Mouse (Mus musculus): Measurements from ENCODE around the gene Ddx27.

The Ddx27 gene

DNA sequence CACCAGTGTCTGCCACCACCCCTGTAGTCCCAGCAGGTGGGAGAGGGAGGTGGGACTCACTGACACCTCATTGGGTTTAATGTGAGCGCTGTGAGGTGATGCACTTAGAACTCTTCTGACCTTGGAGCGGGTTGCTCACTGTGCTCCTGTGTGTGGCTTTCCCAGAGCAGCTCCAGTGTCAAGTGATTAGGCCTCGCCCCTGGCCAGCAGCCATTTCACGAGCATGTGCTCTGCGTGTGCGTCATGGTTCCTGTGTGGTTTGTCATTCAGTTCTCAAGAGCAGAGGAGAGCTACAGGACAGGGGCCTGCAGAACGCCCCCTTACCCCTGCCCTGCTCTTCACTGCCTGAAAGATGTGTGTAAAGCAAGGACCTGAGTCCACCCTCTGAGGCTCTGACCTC is 13.6 kb downstream of the Ddx27 start:
- DNase-seq (ENCODE audit: low spot score in 2 of 2) = peak in 1 of 2 experiments; percentile 18

DNA sequence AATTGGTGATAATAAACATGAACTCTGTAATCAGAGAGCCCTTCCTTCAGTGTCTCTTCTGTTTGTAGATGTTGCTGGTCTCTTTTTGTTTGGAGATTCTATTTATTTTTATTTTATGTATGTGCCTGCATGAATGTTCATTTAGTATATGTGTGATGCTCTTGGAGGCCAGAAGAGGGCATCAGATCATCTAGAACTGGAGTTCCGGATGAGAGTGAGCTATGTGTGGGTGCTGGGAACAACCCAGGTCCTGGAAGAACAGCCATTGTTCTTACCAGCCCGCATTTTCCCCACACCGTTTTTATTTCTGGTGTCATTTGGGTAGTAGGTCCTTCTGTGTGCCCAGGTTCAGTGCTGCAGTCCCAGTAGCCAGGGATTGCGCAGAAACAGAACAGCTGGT is 15.5 kb downstream of the Ddx27 start:
- DNase-seq (ENCODE audit: low spot score in 2 of 2) = no peak

DNA sequence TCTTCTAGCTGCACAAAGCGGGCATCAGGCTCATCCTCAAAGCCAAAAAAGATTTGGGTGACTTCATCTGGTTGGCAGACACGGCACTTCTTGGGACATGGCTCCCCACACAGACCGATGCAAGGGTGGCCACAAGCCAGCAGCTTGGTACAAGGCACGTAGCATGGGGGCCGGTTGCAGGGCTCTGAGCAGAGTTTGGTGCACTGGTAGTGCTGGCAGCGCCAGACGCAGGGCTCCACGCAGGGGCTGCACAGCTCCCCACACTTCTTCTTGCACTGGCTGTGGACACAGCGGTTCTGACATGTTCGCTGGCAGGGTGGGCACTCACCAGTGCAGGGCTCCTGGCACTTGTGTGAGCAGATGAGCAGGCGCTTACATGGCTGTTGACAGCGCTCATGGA is 22.7 kb downstream of the Ddx27 start:
- no peak for DNase-seq (ENCODE audit: low spot score in 2 of 2)

DNA sequence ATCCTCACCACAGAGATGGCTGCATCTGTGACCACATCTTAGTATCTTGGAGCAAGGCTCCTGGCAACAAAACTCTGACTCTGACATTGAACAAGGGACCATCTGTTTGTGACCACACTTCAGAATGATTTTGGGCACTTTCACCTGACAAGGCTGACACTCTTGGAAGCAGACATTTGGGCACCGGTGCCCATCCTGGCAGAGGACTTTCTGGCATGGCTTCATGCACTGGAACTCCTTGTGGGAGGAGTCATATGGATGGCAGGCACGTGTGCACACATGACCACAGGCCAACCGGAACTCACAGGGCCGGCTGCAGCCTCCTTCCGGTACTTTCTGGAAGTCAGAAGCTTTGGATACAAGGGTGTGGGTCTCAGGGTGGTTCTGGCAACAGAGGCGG is 23.3 kb downstream of the Ddx27 start:
- no peak for DNase-seq (ENCODE audit: low spot score in 2 of 2)

DNA sequence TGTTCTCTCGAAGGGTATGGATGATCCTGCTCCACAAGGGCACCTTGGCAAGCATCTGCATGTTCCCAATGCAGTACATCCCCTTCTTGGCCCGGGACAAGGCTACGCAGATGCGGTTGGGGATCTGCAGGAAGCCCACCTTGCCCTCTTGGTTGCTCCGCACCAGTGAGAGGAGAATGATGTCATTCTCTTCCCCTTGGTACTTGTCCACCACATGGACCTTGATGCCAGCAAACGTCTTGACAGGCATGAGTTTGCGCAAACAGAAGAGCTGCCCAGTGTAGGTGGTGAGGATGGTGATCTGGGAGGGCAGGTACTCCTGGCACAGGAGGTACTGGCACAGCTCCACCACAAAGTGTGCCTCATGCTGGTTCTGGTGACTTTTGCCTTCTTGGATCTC is 23.7 kb downstream of the Ddx27 start:
- no peak for DNase-seq (ENCODE audit: low spot score in 2 of 2)

DNA sequence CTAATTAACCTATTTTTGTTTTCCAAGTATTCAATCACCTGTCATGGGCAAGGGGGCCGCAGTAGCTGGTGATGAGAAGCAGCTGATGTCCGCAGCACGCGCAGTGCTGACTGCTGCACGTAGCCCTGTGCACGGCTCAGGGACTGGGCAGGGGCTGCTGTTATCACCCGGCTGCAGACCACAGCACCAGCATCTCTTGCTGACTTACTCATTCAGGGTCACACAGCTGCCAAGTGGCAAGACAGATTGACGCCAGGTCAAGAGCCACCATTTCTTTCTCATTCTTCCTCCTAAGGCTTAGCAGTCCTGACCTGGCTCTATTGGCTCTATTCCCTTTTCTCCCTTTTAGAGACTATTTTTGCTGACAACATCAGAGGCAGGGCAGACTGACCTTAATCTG is 24.4 kb downstream of the Ddx27 start:
- DNase-seq (ENCODE audit: low spot score in 2 of 2) = no peak

DNA sequence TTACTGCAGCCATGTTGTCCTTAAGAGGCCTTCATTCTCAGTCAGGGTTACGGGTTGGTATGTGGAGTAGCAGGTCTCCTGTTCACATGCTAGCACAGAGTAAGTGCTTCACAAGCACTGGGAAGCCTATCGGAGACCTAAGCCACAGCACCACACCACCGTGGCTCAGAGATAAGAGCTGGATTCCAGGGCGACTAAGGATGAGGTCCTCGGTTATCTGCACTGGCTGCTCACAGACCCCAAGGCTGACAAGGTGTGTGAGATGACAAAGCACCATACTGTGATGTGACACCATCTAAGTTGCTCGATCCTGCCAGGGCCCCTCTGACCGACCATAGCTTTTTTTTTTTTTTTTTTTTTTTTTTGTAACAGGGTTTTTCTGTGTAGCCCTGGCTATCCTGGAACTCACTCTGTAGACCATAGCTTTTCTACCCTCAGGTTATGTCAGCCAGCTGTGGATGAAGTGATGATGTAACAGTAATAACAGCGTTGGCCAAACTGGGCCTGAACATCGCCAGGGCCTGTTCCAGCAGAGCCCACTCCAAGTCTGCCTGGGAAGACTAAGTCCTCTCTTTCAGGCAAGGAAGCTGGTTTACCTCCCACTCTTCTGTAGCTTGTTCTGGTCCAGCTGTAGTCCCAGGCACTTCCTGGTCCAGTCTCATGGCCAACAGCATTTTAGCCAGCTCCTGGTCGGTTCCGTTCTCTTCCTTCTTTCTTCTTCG is 28.6 kb downstream of the Ddx27 start:
- peak in 1 of 2 experiments; percentile 35 for DNase-seq (ENCODE audit: low spot score in 2 of 2)

DNA sequence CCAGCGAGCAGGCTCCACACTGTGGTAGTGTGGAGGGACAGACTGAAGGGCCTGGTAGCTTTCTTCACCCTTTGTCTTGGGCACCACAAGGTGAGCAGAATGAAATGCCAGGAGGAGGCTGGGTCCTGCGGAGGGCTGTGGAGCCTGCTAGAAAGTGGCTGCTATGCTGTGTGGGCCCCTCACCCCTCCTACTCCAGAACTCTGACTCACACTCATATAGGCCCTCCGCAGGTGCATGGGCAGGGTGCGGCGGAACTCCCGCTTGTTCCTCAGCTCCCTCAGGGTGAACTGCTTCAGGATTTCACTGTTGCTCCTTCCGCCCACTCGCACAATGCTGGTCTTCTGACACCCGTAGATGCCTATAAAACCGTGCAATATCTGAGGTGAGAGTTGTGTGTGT is 33.2 kb downstream of the Ddx27 start:
- DNase-seq (ENCODE audit: low spot score in 2 of 2) = no peak

DNA sequence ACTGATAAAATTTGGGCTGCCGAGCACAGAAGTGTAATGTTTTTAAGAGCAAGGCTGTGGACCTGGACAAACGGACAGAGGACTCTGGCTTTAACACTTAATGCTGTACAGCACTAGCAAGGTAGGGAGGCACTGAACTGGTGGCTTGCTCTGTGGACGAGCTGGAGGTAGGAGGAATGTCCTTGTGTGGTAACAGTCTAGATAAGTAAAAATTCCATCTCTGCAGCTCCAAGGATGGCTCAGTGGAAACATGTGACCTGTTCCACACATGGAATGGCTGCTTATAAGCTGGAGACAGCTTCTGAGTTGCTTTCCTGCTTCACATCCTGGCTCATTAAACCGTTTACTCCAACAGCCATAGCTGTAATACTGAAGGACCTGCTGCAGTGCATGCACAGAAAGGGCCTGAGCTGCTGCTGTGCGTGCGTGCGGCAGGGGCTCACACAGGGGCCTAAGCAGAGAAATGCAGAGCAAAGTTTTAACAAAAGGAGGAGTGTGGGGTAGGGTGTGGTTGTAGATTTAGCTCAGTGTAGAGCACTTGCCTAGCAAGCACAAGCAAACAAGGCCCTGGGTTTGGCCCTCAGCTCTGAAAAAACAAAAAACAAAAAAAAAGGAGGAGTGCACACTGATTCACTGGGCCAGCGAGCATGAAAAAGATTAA is 33.8 kb downstream of the Ddx27 start:
- no peak for DNase-seq (ENCODE audit: low spot score in 2 of 2)

DNA sequence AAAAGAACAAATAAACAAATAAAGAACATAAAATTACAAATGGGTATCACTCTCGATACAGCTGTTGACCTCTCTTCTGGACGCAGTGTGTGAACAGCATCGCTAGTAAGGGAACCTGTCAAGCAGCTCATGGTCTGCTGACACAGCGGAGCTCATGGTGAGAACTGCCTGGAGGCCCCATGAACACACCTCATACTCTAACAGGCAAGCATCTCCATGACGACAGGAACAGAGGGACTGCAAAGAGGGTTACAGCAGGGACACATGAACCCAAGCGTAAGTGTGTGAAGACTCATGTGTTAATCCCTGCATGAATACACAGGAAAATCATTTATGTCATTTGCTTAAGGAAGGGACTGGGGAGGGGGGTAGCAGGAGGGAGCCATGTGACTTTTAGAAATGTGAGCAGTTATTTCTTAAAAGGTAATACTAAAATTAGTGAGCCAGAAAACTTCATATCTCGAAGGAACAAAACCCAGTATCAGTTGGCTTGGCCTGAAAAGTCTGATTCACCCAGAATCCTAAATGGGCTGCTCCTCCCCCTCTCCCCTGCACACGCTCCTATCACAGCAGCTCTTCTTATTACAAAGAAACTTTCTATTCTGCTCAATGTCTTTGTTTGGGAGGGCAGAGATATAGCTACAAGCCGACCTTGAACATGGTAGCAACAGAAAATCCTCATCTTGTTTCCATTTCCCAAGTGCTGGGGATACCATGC is 38.3 kb downstream of the Ddx27 start:
- no peak for DNase-seq (ENCODE audit: low spot score in 2 of 2)

DNA sequence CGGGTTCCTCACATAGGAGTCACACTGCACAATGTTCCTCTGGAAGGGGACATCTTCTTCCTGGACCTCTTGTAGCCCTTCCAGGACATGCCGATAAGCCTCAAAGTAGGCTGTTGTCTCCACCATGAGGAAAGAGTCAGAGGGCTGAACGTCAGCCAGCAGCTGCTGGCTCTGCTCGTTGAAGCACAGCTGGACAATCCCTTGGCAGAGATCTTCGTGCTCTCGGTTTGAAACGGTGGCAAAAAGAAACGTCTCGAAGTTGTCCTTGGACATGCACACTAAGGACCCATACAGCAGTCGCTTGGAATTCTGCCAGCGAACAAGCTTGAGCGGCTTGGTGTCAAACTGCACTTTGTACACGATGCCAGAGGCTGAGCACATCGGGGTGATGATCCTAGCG is 40.4 kb downstream of the Ddx27 start:
- DNase-seq (ENCODE audit: low spot score in 2 of 2) = peak; percentile 74 to 79

DNA sequence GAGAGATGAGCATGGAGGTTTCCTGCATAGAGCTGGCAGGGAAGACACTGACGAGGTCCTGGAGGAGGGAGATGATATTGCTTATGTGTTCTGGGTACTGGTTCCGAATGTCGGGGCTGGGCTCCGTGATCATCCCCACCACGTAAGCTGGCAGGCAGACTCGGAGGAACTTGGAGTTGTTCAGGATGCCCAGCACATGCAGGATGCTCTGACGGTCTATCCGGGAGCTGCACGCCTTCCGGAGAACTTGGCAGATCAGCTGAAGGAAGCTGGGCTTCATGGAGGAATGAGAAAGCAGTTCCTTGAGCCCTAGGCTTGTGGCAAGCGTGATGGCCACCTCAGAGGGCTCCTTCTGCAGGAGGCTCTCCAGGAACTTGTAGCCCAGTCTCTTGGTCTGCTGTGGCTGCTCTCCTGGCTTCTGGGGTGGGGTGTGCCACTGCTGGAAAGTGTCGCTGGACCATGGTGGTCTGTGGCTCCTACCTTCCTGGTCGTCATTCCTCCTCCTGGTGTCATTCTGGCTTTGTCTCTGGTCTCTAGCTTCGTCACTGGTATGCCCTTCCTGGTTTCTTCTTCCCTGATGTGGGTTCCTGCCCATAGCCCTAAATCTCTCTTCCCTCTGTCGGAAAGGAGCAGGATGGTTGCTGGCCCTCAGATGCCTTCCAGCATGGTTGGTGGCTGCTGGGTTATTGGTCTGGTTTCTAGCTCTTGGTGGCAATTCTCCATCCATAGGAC is 41.4 kb downstream of the Ddx27 start:
- DNase-seq (ENCODE audit: low spot score in 2 of 2) = no peak

DNA sequence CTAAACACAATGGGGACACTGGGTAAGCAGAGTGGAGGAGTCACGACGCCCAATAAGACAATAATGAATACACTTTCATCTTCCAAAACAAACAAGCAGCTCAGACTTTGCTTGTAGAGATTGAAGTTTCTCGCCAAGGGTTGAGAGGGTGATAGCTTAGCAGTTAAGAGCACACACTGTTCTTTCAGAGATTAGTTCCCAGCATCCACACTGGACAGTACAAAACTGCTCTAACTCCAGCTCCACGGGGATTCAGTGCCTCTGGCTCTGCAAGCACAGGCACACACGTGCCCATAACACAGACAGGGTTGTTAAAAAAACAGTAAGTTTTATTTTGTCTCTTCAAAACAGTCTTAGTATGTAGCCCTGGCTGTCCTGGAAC is 41.9 kb downstream of the Ddx27 start:
- DNase-seq (ENCODE audit: low spot score in 2 of 2) = peak in 1 of 2 experiments; percentile 62

DNA sequence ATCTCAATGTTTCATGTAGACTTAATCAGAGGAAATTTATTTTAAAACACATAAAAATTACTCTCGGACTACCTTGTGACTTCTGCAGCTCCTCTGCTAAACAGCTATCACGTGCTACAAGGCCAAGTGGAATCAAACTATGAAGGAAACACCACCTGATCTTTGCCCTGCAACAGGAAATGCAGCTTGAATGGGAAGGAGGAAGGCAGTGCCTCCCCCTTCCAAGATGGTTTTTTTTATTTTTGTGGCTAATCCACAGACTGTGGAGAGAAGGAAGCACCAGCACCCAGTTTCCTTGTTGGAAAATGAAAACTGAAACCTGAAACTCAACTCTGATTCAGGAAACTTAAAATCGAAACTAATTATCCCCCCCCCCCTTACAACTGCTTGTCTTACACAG is 43.2 kb downstream of the Ddx27 start:
- DNase-seq (ENCODE audit: low spot score in 2 of 2) = peak in 1 of 2 experiments; percentile 55

DNA sequence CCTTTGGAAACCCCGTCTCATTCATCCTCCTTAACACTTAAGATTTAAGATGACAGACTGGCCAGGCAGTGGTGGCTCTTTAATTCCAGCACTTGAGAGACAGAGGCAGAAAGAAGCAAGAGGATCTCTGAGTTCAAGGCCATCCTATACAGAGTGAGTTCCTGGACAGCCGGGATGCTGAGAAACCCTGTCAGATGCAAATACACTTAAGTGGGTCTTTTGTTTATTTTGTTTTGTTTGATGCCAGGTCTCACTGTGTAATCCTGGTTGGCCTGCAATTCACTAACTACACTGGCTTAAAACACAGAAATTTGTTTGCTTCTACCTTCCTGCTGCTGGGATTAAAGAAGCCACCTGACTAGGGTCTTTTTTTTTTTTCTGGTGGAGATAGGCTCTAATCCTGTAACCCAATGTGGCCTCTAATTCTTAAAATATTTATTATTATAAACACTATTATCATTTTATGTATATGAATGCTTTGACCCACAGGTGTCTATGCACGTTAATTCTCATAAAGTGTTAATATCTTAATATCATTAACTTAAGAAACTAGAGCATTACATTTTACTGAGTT is 43.9 kb downstream of the Ddx27 start:
- DNase-seq (ENCODE audit: low spot score in 2 of 2) = no peak

DNA sequence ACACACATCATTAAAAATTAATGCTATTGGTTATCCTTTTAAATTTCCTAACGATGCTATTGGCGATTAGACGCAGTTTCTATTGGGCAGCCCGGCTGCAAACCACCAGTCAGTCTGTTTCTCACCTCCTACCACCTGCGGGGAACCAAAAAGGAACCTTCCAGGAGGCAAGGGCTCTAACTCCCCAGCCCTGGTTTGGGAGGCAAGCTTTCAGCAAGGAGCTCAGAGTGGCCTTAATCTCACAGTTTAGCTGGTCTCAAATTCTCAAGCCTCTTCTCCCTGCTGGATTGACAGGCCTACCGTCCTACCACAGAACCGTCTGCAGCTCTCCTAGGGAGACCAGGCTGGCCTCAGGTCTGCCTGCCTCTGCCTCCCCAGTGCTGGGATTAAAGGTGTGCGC is 44.5 kb downstream of the Ddx27 start:
- no peak for DNase-seq (ENCODE audit: low spot score in 2 of 2)

DNA sequence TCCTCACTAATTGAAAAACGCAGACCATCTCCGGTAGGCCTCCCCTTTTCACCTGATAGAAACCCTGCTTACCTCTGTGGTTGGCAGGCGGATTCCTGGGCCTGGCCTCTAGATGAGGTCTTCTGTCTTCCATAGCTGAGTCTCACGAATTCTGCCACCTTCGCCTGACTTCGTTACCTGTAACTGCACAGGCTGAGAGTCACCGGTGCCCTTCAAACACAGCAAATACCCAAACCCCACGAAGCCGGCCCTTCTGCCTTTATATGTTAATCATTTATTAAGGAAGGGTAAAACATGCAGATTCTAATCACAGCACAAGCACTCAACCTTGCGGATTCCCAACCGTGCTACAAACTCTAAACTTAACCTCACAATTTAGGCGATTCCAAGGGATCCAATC is 45.0 kb downstream of the Ddx27 start:
- DNase-seq (ENCODE audit: low spot score in 2 of 2) = no peak

DNA sequence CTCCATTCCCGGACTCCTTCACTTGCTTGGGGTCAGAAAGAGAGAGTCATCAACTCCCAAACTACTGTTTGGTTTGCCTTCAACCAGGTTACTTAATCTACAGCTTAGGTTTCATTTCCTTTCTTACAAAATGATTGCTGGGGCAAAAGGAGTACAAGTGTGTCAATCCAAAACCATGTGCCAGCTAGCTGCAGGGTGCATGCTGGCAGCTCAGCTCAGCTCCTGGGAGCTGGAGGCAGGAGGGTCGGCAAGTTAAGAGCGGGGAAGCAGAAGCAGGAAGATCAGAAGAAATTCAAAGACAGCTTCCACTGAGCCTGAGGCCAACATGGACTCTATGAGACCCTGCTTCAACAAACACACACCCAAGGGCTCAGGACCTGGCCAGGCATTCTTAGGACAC is 45.4 kb downstream of the Ddx27 start:
- no peak for DNase-seq (ENCODE audit: low spot score in 2 of 2)

DNA sequence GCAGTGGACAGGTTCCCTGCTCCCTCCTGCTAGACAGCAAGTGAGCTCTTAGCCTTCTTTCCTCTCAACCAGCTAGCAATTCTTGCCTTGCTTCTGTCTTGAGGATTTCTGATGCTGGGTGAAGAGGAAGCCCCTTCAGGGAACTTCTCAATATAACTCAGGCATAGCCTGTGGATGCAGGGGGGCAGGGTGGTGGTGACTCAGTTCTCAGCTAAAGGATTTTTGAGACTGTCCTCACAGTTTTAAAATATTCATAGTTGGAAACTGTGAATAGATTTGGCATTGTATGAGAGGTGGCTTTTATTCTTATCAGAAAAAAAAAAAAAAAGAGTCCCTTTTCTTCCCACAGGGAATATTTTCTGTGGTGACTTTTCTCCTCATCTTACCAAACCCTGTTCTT is 45.8 kb downstream of the Ddx27 start:
- no peak for DNase-seq (ENCODE audit: low spot score in 2 of 2)

DNA sequence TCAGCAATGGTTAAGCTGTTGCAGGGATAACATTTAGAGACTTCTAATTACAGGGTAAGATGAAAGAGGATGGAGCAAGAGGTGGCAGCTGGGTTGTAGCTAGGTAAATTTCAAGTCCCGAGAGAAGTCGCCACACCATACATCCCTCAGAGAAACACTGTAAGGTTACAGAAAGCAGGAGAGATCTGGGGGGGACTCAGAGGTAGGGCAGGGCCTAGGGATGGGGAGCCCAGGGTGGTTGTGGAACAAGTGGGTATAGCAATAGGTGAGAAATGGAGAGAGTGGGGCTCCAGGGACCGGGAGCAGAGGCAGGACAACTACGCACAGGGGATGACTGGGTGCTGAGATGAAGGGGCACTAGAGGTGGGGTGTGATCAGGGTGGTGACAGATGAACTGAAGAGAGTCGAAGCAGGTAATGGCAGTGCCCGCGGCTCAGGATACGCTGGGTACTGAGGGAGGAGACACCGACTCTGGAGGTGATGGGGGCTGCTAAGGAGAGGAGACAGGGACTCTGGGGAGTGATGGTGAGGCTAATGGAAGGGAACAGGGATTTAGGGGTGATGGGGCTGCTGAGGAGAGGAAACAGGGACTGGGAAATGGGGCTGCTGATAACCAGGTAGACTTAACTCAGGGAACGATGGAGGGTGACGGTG is 46.5 kb downstream of the Ddx27 start:
- peak in 1 of 2 experiments; percentile 35 for DNase-seq (ENCODE audit: low spot score in 2 of 2)

DNA sequence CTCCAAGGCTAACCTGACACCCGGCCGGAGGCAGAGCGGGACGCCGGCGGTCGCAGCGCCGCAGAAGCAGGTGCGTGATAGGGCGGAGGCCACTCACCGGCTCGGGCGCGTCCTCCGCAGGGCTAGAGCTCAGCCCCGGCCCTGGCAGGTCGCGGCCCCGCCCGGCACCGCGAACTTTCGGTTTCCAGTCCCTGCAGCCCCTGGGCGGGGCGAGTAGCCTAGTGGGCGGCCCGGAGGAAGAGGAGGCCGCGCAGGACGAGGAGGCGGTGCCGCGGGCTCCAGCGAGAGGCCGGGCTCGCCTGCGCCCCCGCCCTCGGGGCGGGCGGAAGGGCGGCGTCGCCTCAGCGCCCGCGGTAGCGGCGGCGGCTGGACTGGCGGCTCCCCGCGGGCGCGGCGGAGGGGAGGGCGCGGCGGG is 47.5 kb downstream of the Ddx27 start:
- peak; percentile 96 for DNase-seq (ENCODE audit: low spot score in 2 of 2)
